ENCODE assay signal across 28 mouse cellular contexts in genomic region chrX:103329386-103329785, GRCm38 (mm10). TPM values are rescaled to one million over a fixed set of nuclear protein-coding genes. Genes with fewer than 3 reads are reported as not detected.
DNase-seq lines count a peak whose midpoint lies in the region; ATAC-seq and TF ChIP-seq lines count a peak whose summit lies in the region.
"Had no signal": no experiment of that assay in that cellular context is flagged by ENCODE, and none has a peak within 500 bp of the region (broad histone marks: within the 10 kb centered on the region; RNA-seq: fewer than 3 reads in every experiment).

No protein-coding gene starts in this region.

- H3K9me3 ChIP-seq in midbrain, postnatal 0 days (ENCODE audit: low read length): no peaks in the 10 kb centered on the region
- no peaks in the 10 kb centered on the region for H3K9me3 ChIP-seq in midbrain, embryonic 11.5 days (ENCODE audit: control insufficient read depth, low read length)
- H3K9me3 ChIP-seq in limb, embryonic 10.5 days (replicated peaks): no peaks in the 10 kb centered on the region
- H3K9me3 ChIP-seq: embryonic facial prominence, embryonic 13.5 days; forebrain, embryonic 12.5 days; G1E; heart, embryonic 12.5 days; hindbrain, embryonic 10.5 days had no signal

- no peak overlapping the region for H3K27ac ChIP-seq in midbrain, postnatal 0 days (ENCODE audit: low read depth, low read length)
- no peak overlapping the region for H3K27ac ChIP-seq in midbrain, embryonic 11.5 days (ENCODE audit: low read depth, low read length)
- no peak overlapping the region for H3K27ac ChIP-seq in limb, embryonic 10.5 days
- H3K27ac ChIP-seq: embryonic facial prominence, embryonic 13.5 days; forebrain, embryonic 12.5 days; heart, adult 2 months; hindbrain, embryonic 10.5 days; hindbrain, embryonic 14.5 days had no signal

- H3K36me3 ChIP-seq in midbrain, postnatal 0 days (ENCODE audit: insufficient read depth, low read length): no peaks in the 10 kb centered on the region
- H3K36me3 ChIP-seq in midbrain, embryonic 11.5 days (ENCODE audit: control insufficient read depth, insufficient read depth, low read length): no peaks in the 10 kb centered on the region
- H3K36me3 ChIP-seq in limb, embryonic 10.5 days: no peaks in the 10 kb centered on the region
- H3K36me3 ChIP-seq: embryonic facial prominence, embryonic 13.5 days; forebrain, embryonic 12.5 days; G1E; heart, embryonic 12.5 days; hindbrain, embryonic 10.5 days had no signal

- peak; percentile 7 for DNase-seq in cerebellum, adult 11 months
- no peak for DNase-seq in cerebellum, postnatal 4 days (ENCODE audit: low spot score in 2 of 2)
- peak; percentile 5 for DNase-seq in midbrain, postnatal 0 days (ENCODE audit: low spot score)
- no peak for DNase-seq in midbrain, embryonic 11.5 days (ENCODE audit: low spot score, missing footprints)
- peak; percentile 24 to 57 for DNase-seq in cerebellum, postnatal 25 days
- DNase-seq in liver: no peak
- DNase-seq in limb, embryonic 10.5 days (ENCODE audit: low spot score): no peak
- DNase-seq: adrenal gland, adult 8-10 months; adrenal gland, postnatal 36 days; B cell, adult 2 months; gastrocnemius, postnatal 14 days; heart, adult 2 months; kidney, adult 8-10 months had no signal

- peaks cover 16% of the 10 kb centered on the region for H3K27me3 ChIP-seq in midbrain, postnatal 0 days (ENCODE audit: insufficient read depth, low read length)
- H3K27me3 ChIP-seq in midbrain, embryonic 11.5 days (ENCODE audit: control insufficient read depth, insufficient read depth, low read length): peaks cover 47% of the 10 kb centered on the region
- H3K27me3 ChIP-seq in limb, embryonic 10.5 days (ENCODE audit: low read depth, poor library complexity, severe bottlenecking): peaks cover 97% of the 10 kb centered on the region

- H3K4me3 ChIP-seq in midbrain, postnatal 0 days (ENCODE audit: low read depth, low read length): no peak overlapping the region
- H3K4me3 ChIP-seq in midbrain, embryonic 11.5 days (ENCODE audit: low read depth, low read length): no peak overlapping the region
- H3K4me3 ChIP-seq in limb, embryonic 10.5 days: no peak overlapping the region
- H3K4me3 ChIP-seq: embryonic facial prominence, embryonic 13.5 days; forebrain, embryonic 12.5 days; heart, adult 2 months; heart, embryonic 12.5 days; hindbrain, embryonic 10.5 days had no signal

- no peak for ATAC-seq in midbrain, postnatal 0 days (ENCODE audit: low FRiP score)
- no peak for ATAC-seq in midbrain, embryonic 11.5 days (ENCODE audit: low FRiP score)
- ATAC-seq: CD4-positive, CD25-positive, alpha-beta regulatory T cell, adult 4 months; forebrain, embryonic 16.5 days; intestine, embryonic 16.5 days had no signal

- H3K9ac ChIP-seq in midbrain, postnatal 0 days (replicated peaks; ENCODE audit: low read length, poor library complexity, severe bottlenecking): no peak overlapping the region
- H3K9ac ChIP-seq in midbrain, embryonic 11.5 days (ENCODE audit: low read length): no peak overlapping the region
- H3K9ac ChIP-seq: embryonic facial prominence, embryonic 13.5 days; forebrain, embryonic 12.5 days; heart, embryonic 12.5 days; hindbrain, embryonic 14.5 days had no signal

- no peaks in the 10 kb centered on the region for H3K4me1 ChIP-seq in midbrain, postnatal 0 days (ENCODE audit: insufficient read depth, low read length)
- no peaks in the 10 kb centered on the region for H3K4me1 ChIP-seq in midbrain, embryonic 11.5 days (ENCODE audit: control insufficient read depth, insufficient read depth, low read length)
- H3K4me1 ChIP-seq in limb, embryonic 10.5 days: no peaks in the 10 kb centered on the region
- H3K4me1 ChIP-seq: embryonic facial prominence, embryonic 13.5 days; forebrain, embryonic 12.5 days; heart, embryonic 12.5 days; hindbrain, embryonic 10.5 days had no signal

- WGBS in midbrain, postnatal 0 days: 70% methylated on average over 8 of the region's 8 CpGs
- 71% methylated on average over 8 of the region's 8 CpGs for WGBS in midbrain, embryonic 11.5 days
- WGBS in limb, embryonic 10.5 days: 79% methylated on average over 8 of the region's 8 CpGs

- no peak overlapping the region for H3K4me2 ChIP-seq in midbrain, postnatal 0 days (ENCODE audit: low read depth, low read length, poor library complexity, severe bottlenecking)
- no peak overlapping the region for H3K4me2 ChIP-seq in midbrain, embryonic 11.5 days
- H3K4me2 ChIP-seq: embryonic facial prominence, embryonic 13.5 days; forebrain, embryonic 12.5 days; heart, embryonic 12.5 days; hindbrain, embryonic 14.5 days had no signal

- no peak for TF ChIP-seq CTCF in midbrain, postnatal 0 days (IDR thresholded peaks at IDR 0.05)

RNA-seq across cellular contexts. Expression of gene Cdx4, which starts 8.2 kb away (rescaled TPM):
- not detected in 2 replicates for total RNA-seq in midbrain, postnatal 0 days (2014; rRNA removed)
- not detected in 2 replicates for polyA plus RNA-seq in midbrain, postnatal 0 days (2015; fragmentation: Nextera tagmentation; extraction: Ambion mirVana)
- not detected in 2 replicates for polyA plus RNA-seq in midbrain, embryonic 11.5 days (2014; fragmentation: Nextera tagmentation; extraction: Ambion mirVana)
- not detected in 2 replicates for polyA plus RNA-seq in limb, embryonic 10.5 days (2016; fragmentation: Nextera tagmentation; extraction: Ambion mirVana)
- total RNA-seq: adrenal gland, adult 8-10 months; adrenal gland, postnatal 36 days; G1E; gastrocnemius, adult 18-20 months; gastrocnemius, postnatal 14 days; heart, adult 2 months; heart, postnatal 25 days had no signal
- polyA plus RNA-seq: brain, embryonic 14.5 days; CD4-positive, CD25-positive, alpha-beta regulatory T cell, adult 4 months; cortical plate, adult 2 months; embryonic facial prominence, embryonic 13.5 days; forebrain, embryonic 12.5 days; forebrain, embryonic 16.5 days; G1E; gonadal fat pad, adult 2 months; heart, adult 2 months; heart, embryonic 12.5 days; heart, embryonic 16.5 days; hindbrain, embryonic 10.5 days; hindbrain, embryonic 14.5 days; intestine, embryonic 16.5 days had no signal

RNA-seq across cellular contexts. Expression of gene Chic1, which starts 26.9 kb away (rescaled TPM):
- 9.7 and 13.7 TPM in 2 replicates for total RNA-seq in midbrain, postnatal 0 days (2014; rRNA removed)
- 3.3 and 5.1 TPM in 2 replicates for polyA plus RNA-seq in midbrain, postnatal 0 days (2015; fragmentation: Nextera tagmentation; extraction: Ambion mirVana)
- polyA plus RNA-seq in midbrain, embryonic 11.5 days (2014; fragmentation: Nextera tagmentation; extraction: Ambion mirVana): 5.5 and 6.6 TPM in 2 replicates
- 2.6 and 3.0 TPM in 2 replicates for polyA plus RNA-seq in limb, embryonic 10.5 days (2016; fragmentation: Nextera tagmentation; extraction: Ambion mirVana)
- polyA plus RNA-seq: G1E had no signal

Comparison
In these comparisons a context has a peak if more than half of its experiments do, and no peak if none do; other contexts are left out.
1. DNase-seq: peak in cerebellum, adult 11 months (single experiment), midbrain, postnatal 0 days (single experiment) and cerebellum, postnatal 25 days (2 of 2); none in cerebellum, postnatal 4 days (0 of 2), midbrain, embryonic 11.5 days (single experiment), liver (single experiment) and limb, embryonic 10.5 days (single experiment).